Mouse (Mus musculus) ZHBTc4 (cell line): ENCODE measurements around the gene 4931422A03Rik.
"Not testable (repeated sequence)": the region's sequence is repeated elsewhere in the genome, so short reads cannot be mapped to it uniquely, and the experiment has no call there.

Experiments used
- DNase-seq: peaks from one replicate; pipeline ENCODE4 v3.0.0-alpha.2; 2011; ENCODE audit warnings: low read depth, low spot score

The 4931422A03Rik gene

DNA sequence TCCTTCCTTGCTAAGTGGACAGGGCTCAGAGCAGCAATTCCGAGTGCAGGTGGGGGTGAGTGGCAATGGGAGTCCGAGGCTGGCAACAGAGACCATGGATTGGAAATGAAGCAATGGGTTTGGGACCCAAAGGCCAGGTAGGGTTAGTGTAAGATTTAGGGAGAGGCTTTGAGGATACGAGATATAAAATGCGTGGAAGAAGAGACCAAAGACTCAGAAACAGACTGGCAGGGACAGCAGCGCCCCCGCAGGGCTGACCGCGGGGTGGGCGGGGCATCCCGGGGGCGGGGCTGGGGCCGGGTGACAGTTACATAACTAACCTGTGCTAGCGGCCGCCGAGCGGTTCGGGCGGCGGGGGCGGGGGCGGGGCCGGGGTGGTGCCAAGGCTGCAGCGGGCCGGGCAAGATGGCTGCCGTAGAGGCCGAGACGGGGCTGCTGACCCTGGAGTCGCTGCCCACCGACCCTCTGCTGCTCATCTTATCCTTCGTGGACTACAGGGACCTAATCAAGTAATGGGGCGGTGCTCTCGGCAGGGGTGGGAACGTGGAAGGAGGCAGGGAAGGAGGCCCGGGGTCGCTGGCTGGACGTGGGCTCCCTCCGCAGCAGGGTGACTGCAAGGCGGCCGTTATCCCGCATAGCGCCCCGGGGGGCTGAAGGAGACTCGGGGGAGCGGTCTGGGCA, 563 bp downstream of the 4931422A03Rik start, which contains the start of gene Fbxo3:
TSS of gene Fbxo3 (plus strand) at position 264 of the 681 bp plus-strand sequence.
- DNase-seq = peak; percentile 91

DNA sequence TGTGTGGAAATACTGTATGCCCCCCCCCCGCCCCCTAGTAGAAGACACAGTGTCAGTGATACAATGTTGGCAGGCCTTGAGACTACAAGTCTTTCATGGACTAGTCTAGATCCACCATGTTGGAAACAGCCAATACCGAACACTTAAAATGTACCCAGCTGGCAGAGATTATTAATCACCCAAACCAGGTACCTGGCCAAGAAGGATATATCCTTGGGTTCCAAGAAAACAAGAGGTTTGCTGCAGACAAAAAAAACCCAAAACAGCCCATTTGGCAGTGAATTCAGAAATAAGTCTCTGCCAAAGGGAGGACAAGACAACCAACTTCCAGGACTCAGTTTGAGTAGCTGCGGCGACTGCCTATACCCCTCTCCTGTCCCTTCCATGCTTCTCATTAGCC, 3.5 kb downstream of the 4931422A03Rik start:
- no peak for DNase-seq

DNA sequence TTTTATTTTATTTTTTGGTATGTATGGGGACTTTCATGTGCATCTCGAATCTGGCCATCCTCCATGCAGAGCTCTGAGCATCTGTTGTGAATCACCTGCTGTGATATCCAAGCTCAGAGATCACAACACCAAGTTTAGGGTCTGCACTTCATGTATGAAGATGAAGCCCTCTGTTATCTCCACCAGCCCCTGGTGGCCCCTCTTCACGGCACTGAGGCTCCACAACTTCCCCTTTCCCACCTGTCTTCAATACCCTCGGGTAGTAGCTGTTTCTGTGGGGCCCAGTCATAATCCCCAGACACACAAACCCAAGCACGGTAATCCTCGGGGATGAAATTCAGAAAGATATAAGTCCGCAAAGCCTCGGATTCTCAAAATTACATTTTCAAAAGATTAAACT, 5.1 kb downstream of the 4931422A03Rik start:
- DNase-seq = no peak

DNA sequence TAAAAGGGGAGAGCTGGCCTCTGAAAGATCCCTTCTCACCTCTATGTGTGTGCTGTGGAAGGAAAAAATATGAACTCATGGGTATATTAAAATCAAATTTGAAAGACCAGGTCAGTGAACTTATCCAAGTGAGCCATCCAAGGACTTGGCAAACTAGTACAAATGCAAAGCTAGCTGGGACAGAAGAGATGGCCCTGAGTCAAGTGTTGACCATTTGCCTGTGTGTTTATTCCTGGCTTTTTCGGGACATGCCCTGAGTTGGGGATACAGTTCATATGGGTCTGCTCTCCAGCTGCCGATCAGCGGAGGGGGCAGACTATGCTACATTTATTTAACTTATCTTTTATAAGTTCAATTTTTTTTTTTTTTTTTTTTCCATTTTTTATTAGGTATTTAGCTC, 19.3 kb downstream of the 4931422A03Rik start:
- DNase-seq = not testable (repeated sequence)

DNA sequence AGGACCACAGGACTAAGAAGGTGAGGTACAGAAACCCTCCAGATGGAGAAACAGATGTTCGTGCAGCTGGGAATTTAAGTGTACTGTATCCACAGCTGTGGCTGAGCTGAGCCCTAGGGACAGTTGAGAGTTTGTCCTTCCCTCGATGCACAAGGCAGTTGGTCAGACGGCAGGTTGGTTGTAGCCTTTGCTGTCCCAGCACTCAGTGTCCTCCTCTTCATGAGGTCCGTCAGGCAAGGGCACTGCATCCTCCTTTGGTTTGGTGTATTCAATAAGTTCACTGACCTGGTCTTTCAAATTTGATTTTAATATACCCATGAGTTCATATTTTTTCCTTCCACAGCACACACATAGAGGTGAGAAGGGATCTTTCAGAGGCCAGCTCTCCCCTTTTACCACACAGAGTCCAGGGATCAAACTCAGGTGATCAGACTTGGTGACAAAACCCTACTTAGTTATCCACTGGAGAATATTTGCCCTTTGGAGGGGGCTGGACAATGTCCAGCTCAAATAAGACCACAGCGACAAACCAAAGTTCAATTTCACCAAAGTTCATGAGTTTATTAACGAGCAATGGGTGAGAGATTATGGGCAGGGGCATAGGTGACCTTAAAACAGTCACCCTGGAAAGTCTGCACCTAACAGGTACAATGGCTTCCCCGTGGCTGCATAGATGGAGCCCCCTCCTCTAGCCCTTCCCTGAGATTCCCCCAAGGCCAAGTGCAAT, 20.2 kb downstream of the 4931422A03Rik start:
- no peak for DNase-seq

DNA sequence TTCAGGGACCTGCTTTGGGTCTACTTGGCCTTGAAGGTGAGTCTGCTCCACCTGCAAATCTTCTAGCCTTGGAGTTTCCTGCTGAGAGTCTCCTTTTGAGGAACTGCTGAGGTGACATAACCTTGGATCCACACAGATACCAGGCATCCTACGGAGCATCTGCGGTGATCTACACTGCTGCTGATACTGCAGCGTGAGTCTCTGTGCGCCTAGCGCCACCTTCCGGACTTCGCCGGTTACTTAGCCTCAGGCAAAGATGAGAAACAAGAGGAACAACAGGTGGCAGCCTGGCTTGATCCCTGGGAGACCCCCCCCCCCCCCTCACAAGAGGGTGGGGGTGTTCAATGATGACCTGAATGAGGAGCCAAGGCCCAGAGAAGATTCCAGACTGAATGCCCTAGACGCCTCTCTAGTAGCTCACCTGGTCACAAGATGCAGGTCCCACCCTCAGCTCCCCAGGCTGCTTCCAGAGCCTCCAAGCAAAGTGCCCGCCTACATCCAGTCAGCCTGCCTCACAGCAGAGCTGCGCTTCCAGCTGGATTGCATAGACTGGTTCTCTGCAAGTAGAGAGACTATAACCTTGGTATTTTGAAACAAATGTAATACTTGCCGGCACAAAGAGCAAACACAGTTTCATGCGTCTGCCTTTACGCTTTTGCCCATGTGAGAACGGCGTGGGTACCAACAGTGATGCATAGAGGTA, 25.3 kb downstream of the 4931422A03Rik start:
- peak; percentile 92 for DNase-seq

DNA sequence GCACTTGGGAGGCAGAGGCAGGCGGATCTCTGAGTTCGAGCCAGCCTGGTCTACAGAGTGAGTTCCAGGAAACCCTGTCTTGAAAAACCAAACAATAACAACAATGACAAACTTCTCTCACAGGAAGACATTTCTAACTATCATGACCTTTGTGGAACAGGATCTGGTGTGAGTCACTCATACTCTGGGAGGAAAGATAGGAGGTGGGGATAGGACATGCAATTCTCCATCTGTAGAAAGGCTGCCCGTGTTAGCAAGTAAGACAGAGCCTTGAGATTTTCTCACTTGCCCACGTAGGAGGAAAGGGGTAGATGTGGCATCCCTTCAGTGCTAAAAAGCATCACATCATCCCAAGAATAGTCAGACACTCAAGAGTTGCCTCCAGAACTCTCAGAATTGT, 26.3 kb downstream of the 4931422A03Rik start:
- DNase-seq = no peak

DNA sequence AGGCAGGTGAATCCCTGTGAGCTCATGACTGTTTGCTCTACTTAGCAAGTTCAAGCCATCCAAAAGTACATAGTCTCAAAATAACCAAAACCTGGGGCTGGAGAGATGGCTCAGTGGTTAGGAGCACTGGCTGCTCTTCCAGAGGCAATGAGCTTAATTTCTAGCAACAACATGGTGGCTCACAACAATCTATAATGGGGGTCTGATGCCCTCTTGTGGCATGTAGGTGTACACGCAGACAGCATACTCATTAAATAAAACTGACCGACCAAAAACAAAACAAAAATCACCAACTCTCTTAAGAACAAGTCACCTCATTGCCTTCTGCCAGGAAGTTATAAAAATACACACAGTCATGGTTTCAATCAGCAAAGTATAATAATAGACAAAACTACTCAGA, 27.1 kb downstream of the 4931422A03Rik start:
- DNase-seq = peak; percentile 78

DNA sequence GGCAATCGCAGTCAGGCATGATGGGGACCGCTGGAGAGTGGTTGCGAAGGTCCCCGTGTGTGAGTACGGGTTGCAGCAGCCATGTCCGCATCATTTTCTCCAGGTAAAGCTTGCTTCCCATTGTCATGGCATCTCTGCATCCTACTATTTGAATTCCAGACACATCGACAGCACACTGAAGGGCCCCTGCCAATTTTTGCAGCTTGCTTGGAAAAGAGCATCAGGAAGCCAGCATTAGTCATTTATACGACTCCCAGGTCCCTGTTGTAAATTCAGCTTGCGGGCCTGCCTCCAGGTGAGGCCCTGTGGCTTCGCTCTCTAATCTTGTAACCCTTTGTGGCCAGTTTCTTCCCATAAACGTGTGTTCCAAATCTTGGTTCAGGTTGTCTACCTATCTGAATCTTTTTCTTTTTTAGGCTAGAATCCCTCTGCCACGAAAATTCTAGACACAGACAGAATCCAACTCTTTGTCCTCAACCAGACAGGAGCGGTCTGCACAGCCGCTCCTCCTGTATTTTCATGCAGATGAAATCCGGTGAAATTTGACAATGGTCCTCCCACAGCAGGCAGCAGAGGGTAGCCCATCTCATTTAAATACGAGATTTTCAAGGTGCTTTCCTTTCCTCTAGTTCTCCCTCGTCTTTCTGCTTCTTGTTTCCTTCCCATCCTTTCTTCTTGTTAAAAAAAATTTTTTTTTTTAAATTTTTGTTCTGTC, 35.4 kb downstream of the 4931422A03Rik start:
- peak; percentile 93 for DNase-seq

DNA sequence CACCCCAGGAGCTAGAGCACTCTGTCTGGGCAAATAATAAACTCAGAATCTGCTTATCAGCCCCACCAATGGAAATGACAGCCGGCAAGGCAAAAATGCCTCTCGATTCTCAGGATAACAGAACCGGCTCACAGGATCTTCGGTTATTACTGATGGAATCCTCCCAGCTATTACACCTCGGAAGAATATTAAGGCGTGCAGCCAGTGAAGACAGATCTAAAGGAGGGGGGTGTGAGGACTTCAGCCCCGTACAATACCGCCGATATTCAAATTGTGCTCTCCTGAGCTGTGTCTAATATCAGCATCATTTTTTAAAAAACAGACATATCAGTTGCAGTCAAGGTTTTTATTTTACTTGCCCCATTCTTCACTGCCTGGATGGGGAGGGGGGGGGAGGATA, 36.0 kb downstream of the 4931422A03Rik start:
- DNase-seq = no peak

DNA sequence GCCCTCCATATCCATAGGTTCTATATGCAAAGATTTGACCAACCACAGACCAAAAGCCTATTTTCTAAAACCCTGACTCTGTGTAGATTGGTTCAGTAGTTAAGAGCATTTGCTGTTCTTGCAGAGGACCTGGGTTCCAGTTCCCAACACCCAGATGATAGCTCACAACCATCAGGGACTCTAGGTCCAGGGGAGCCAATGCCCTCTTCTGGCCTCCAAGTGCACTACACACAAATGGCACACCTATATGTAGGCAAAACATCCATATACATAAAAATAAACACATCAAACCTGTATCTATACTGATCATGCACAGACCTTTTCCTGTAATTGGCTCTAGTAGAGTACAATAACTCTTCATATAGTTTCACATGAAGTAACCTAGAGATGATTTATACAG, 36.9 kb downstream of the 4931422A03Rik start:
- peak; percentile 49 for DNase-seq

DNA sequence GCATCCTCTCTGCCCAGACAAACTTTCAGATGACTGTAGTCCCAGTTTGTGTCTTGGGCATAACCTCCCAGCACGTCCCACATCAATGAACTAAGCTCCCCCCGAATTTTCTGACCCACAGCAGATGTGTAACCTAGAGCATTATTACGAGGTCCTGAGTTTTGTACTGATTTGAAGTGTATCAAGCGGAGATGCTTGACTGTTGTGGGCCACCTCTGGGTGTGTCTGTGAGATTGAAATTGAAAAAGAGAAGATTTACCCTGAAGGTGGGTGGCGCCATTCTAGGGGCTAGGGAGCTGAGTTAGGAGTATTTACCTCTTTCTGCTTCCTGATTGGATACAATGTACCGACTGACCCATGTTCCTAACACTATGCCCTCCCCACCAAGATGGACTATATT, 38.4 kb downstream of the 4931422A03Rik start:
- no peak for DNase-seq

DNA sequence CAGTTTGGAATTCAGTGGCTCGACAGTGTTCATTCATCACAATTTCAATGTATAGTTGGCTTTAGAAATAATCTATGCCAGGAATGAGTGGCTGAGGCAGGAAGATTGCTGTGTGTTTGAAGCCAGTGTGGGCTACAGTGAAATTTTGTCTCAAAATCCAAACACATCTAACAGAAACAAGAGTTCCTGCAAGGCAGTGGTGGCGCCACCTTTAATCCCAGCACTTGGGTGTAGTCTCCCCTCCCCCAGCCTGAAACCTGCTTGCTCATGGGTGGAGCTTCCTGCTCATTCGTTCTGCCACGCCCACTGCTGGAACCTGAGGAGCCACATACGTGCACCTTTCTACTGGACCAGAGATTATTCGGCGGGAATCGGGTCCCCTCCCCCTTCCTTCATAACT, 40.6 kb downstream of the 4931422A03Rik start:
- DNase-seq = not testable (repeated sequence)

DNA sequence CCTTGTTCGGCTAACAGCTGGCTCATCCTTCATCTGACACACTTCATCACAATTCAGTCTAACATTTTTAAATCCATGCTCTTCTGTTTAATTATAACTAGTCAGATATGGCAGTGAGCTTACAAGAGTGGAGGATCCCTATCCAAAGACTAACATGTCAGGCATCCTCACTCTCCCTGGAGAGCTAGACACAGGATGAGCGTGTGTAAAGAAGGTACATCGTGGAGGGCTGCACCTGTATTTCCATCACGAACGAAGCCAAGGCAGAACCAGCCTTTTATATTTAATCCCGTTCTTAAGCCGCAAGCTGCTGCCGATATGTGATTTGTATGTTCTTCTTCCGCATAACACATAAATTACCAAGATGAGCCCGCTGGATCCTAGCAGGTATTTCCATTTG, 45.0 kb downstream of the 4931422A03Rik start:
- no peak for DNase-seq

DNA sequence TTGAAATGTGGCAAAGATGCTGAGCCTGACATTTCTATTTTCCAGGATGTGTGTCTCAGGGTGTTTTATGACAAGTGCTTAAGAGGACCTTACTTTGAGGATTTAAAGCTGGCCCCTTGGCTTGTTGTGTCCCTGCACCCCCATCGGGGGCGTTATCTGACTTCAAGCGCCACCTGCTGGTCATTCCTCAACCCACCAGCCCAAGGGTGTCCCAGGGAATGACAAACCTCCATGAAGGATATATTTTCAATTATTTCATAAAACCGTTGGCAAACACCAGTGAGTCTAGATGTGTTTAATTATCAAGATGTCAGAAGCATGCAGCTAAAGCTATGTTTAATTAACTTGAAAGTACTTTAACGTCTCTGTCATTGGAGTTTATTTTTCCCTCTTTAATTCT, 45.9 kb downstream of the 4931422A03Rik start:
- DNase-seq = peak; percentile 80

DNA sequence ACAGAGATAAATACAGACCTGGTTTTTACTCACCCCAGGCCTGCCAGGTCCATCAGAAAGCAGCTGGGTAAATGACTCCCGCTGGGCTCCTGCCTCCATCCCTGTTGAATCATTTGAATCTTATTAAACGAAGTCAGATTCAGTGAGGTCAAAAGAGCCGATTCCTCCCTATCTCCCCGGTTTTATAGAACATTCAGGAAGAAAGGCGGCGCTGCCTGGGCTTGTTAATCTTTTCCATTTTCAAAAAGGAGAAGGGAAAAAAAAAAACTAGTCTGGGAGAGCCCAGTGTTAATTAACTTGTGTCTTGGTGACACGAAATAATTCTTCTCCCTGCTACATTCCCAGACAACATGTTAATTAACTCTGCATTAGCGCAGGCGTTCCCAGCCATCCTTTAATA, 50.4 kb downstream of the 4931422A03Rik start:
- DNase-seq = no peak

DNA sequence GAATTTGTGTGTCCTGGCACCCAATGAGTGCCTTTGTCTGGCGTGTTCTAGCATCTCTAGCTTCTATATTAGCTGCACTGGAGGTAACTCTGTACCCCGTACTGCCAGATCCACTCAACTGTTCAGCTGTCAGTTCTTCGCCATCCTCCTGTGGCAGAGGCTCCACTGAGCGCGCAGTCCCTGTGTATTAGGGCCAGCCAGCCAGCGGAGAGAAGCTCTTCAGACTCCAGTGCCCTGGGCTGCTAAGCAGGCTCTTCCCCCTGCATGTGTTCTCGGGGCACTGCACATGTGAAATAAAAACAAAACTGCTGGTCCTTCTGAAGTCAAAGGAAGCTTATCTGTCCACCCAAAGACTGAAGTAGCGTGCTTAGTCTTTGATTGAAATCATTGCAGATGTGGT, 50.9 kb downstream of the 4931422A03Rik start:
- no peak for DNase-seq

DNA sequence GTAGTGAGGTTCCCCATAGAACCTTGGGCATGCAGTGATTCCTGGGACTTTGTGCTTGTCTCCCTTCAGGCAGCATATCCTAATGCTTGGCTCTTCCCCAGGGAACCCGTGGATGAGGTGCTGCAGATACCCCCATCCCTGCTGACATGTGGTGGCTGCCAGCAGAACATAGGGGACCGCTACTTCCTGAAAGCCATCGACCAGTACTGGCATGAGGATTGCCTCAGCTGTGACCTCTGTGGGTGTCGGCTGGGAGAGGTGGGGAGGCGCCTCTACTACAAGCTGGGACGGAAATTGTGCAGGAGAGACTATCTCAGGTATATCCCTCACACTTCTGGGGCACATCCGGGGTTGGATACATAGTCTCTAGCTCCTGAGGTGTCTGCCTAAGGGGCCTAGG, 52.3 kb downstream of the 4931422A03Rik start:
- DNase-seq = no peak

DNA sequence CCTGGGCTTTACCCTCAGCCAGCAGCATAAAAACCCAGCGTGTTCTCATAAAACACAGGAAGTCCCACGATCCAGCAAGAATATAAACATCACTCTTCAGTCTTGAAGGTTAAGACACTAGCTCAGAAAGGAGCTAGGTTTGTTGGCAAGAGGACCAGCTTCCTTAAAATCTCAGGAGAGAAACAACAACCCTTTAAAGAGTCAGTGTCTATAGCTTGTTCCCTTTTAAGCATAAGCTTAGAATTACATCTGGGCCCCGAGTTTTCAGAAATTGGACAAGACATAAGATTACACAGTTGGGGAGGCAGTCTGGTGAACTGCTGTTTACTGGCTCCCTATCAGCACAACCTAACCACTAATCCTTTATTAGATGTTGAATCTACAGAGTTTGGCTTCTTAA, 56.3 kb downstream of the 4931422A03Rik start:
- no peak for DNase-seq

DNA sequence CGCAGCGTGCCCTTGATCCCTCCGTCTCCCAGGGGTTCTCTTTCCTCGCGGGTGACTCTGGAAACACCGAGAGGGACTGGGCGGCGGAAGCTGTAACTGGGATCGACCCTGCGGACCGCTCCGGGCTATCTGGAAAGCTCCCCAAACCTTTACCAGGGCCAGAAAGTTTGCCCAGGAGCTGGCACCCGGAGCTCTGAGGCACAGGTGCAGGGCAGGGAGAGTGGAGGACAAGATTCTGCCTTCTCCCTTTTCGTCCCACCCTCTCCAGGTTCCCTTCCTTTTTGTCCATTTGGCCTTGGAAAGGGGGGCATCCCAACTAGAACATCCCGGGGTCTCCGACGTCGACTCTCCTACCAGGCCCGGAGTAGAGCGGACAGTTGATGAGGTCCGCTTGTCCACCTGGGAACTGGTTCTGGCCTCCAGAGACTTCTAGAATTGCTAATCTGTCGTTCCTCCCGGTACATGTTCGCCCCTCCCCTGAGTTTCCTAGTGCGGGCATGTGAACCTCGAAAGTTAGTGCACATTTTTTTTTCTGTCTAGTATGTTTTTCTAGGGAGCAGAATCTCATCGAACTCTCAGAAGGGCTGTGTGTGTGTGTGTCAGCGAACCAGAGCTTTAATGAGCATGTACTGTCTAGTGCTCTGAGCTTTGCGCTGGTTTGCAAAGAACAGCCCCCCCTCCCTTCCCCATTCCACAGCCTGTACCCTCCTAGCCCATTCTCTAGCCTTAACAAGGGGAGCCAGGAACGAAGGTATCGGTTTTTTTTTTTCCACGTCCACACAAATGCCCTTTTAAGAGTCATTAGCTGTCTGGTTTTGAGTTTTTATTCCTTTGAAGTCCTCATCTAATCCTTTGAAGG, 57.1 kb downstream of the 4931422A03Rik start:
- DNase-seq = no peak
